Mouse (Mus musculus) layer of hippocampus, adult 11-12 months (tissue): ENCODE measurements around the gene Rgr.
"Not testable (repeated sequence)": the region's sequence is repeated elsewhere in the genome, so short reads cannot be mapped to it uniquely, and the experiment has no call there.

Source experiments
- DNase-seq: peaks from one replicate; pipeline ENCODE4 v3.0.0; 2022; ENCODE audit warnings: low spot score

The Rgr gene

DNA sequence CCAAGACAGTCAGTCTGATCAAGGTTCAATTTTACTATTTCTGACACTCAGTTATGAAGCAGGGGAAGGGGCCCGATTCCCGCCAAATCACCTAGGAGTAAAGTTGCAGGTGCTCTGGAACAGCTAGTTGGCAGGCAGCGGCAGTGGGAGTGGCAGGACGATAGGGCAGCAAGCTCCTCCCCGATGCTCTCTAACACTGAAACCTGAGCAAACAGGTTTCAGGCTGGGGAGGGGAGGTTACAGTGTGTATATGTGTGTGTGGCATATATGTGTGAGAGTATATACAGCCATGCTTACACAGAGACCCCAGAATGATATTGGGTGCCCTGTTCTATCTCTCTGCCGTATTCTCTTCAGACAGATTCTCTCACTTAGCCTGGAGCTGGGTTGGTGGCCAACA, 48.0 kb downstream of the Rgr start:
- not testable (repeated sequence) for DNase-seq

DNA sequence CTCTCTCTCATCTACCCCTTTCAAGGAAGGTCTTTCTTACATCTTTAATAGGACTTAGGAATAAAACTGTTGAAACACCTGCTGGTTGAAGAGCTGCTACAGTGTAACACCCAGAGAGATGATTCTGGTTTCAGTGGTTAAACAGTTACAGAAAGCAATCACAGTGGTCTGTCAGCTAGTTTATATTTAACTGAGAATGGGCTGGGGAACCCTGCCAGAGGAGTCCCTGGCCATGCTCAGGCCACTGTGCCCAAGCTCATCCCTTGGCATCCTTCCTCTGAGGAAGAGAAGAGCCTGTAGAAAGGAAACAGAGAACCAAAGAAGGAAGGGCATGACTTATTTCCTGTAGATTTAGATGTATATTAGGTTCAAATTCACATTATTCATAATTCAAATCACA, 59.0 kb downstream of the Rgr start:
- DNase-seq: no peak

DNA sequence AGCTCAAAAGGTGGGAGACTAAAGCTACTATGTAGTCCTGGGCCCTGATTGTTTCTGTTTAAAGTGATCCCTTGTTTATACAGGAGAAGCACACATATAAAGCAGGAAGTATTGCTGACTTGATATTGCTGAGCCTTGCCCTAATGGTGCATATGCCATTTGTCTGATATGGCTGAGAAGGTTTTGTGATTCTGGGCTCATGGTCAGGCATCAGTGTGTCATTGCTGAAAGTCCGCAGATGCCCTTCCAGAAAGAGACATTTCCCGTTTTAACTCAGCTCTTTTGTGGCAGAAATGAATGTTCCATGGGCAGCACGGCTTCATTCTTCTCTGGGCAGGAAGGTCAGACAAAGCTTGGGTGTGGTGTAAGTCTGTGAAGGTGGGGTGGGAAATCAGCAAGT, 63.1 kb downstream of the Rgr start:
- DNase-seq: no peak
